Mouse (Mus musculus): ENCODE data around the gene Ankrd33. TPM values are rescaled to one million over a fixed set of nuclear protein-coding genes. Genes with fewer than 3 reads are reported as not detected.

The Ankrd33 gene
- polyA plus RNA-seq, 1 experiment from 2014 or later, result not detected

DNA sequence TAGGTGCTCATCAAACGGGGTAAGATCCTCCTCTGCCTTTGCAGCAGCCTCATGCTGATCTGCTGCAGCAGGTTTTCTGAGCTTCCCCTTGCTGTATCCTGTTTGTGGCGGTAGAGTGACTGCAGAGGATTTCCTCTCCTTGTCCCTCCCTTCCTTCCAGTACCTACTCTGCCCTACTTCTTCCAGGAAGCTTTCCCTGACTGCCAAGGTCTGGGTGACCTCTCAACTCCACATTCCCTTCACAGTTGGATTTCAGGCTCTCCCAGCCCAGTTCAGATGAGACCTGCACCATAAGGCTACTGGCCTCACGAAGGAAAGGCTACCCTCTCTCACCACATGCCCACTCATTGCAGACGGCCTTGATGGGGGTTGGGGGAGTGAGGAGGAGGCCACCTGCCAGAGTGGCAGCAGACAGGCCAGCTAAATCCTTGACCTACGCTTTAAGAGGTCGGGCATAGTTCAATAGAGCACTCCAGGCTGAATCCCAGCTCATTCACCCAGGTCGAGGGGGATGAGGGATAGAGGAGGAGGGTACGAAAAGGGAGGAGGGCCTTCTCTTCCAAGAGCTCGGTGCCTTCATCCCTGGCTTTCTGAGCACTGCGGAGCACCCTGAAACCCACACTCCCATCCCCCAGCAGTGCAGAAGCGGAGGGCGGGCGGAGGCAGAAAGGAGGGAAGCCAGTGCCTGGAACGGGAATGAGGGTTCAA is 23.3 kb upstream of the Ankrd33 start:
- Histone ChIP-seq H3K4me3 (ENCODE audit: low read depth, low read length) (no peak overlapping the region), H3K27me3 (ENCODE audit: control insufficient read depth, insufficient read depth, low read length) (peaks cover 6% of the 10 kb centered on the region), H3K9me3 (replicated peaks; ENCODE audit: control insufficient read depth, low read length) (no peaks in the 10 kb centered on the region), H3K36me3 (ENCODE audit: control insufficient read depth, insufficient read depth, low read length) (no peaks in the 10 kb centered on the region), H3K9ac (ENCODE audit: low read depth, low read length) (no peak overlapping the region), H3K4me2 (0 out of 2 replicates have a peak overlapping the region, but pooled peaks have one; percentile 25), H3K27ac (ENCODE audit: low read depth, low read length) (no peak overlapping the region), H3K4me1 (ENCODE audit: control insufficient read depth, insufficient read depth, low read length) (peaks cover 13% of the 10 kb centered on the region)
- 38% methylated on average over 14 of the region's 14 CpGs for WGBS (ENCODE audit: insufficient replicate concordance)
- no peak; the same call in 1 of the 2 replicates for ATAC-seq (replicated peaks; ENCODE audit: insufficient number of reproducible peaks, low FRiP score, low TSS enrichment)

- peaks cover 11% of the 10 kb centered on the region for H3K27me3 ChIP-seq (ENCODE audit: control insufficient read depth, insufficient read depth, low read length)
- H3K9me3 ChIP-seq (replicated peaks; ENCODE audit: control insufficient read depth, low read length), result no peaks in the 10 kb centered on the region
- ATAC-seq (replicated peaks; ENCODE audit: insufficient number of reproducible peaks, low FRiP score, low TSS enrichment), result 0 out of 2 replicates have a peak, but pooled peaks have one; percentile 39
- no peak overlapping the region for H3K27ac ChIP-seq (ENCODE audit: low read depth, low read length)
- peaks cover 16% of the 10 kb centered on the region for H3K4me1 ChIP-seq (ENCODE audit: control insufficient read depth, insufficient read depth, low read length)
- no peak overlapping the region for H3K9ac ChIP-seq (ENCODE audit: low read depth, low read length)
- H3K4me2 ChIP-seq, result peak overlapping the region; percentile 25
- H3K36me3 ChIP-seq (ENCODE audit: control insufficient read depth, insufficient read depth, low read length), result no peaks in the 10 kb centered on the region
- H3K4me3 ChIP-seq (ENCODE audit: low read depth, low read length), result no peak overlapping the region; the same call in 1 of the 2 replicates
- WGBS (ENCODE audit: insufficient replicate concordance), result 14% methylated on average over 25 of the region's 25 CpGs
Measured at GRCm38 (mm10) chr15:101092829-101093648, 22.5 kb upstream of the Ankrd33 start.

DNA sequence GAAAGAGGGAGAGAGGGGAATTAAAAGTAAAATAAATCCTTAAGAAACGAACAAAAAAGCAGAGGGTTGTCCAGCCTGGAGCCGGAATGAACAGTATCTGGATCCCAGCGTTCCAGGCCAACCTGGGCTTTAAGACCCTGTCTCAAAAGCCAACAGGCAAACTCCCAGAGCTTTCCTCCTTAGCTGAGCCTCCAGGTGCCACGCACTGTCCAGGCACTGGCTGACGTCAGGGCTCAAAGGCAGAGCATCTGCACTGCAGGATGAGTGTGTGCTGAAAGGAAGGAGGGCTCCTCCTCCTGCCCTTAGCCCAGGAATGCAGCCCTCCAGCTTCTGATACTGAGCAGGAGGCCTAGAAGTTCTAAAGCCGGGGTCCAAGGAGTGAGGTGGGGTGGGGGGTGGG is 21.6 kb upstream of the Ankrd33 start:
- 40% methylated on average over 6 of the region's 6 CpGs for whole genome bisulfite sequencing (ENCODE audit: insufficient replicate concordance)
- H3K27ac ChIP-seq (ENCODE audit: low read depth, low read length), result no peak overlapping the region

GRCm38 (mm10) chr15:101094979-101095378 is 20.6 kb upstream of the Ankrd33 start:
- no peaks in the 10 kb centered on the region for H3K9me3 ChIP-seq (replicated peaks; ENCODE audit: control insufficient read depth, low read length)
- peaks cover 20% of the 10 kb centered on the region for H3K4me1 ChIP-seq (ENCODE audit: control insufficient read depth, insufficient read depth, low read length)
- no peak overlapping the region for H3K4me3 ChIP-seq (ENCODE audit: low read depth, low read length)
- H3K36me3 ChIP-seq (ENCODE audit: control insufficient read depth, insufficient read depth, low read length), result no peaks in the 10 kb centered on the region
- peaks cover 19% of the 10 kb centered on the region for H3K27me3 ChIP-seq (ENCODE audit: control insufficient read depth, insufficient read depth, low read length)
- 58% methylated on average over 9 of the region's 9 CpGs for WGBS (ENCODE audit: insufficient replicate concordance)
- no peak overlapping the region for H3K4me2 ChIP-seq
- H3K27ac ChIP-seq (ENCODE audit: low read depth, low read length), result no peak overlapping the region; the same call in 1 of the 2 replicates
- no peak overlapping the region for H3K9ac ChIP-seq (ENCODE audit: low read depth, low read length)
- ATAC-seq (replicated peaks; ENCODE audit: insufficient number of reproducible peaks, low FRiP score, low TSS enrichment), result no peak

More for the DNA sequence above, 21.6 kb upstream of the Ankrd33 start:
- Histone ChIP-seq H3K9ac (ENCODE audit: low read depth, low read length) (no peak overlapping the region), H3K4me2 (no peak overlapping the region), H3K27me3 (ENCODE audit: control insufficient read depth, insufficient read depth, low read length) (peaks cover 12% of the 10 kb centered on the region), H3K9me3 (replicated peaks; ENCODE audit: control insufficient read depth, low read length) (no peaks in the 10 kb centered on the region), H3K4me3 (ENCODE audit: low read depth, low read length) (no peak overlapping the region), H3K4me1 (ENCODE audit: control insufficient read depth, insufficient read depth, low read length) (peaks cover 20% of the 10 kb centered on the region), H3K36me3 (ENCODE audit: control insufficient read depth, insufficient read depth, low read length) (no peaks in the 10 kb centered on the region)
- ATAC-seq (replicated peaks; ENCODE audit: insufficient number of reproducible peaks, low FRiP score, low TSS enrichment), result no peak

- Histone ChIP-seq H3K27ac (ENCODE audit: low read depth, low read length) (no peak overlapping the region), H3K4me2 (no peak overlapping the region), H3K4me3 (ENCODE audit: low read depth, low read length) (no peak overlapping the region), H3K27me3 (ENCODE audit: control insufficient read depth, insufficient read depth, low read length) (peaks cover 19% of the 10 kb centered on the region), H3K9ac (ENCODE audit: low read depth, low read length) (no peak overlapping the region), H3K36me3 (ENCODE audit: control insufficient read depth, insufficient read depth, low read length) (no peaks in the 10 kb centered on the region), H3K9me3 (replicated peaks; ENCODE audit: control insufficient read depth, low read length) (no peaks in the 10 kb centered on the region), H3K4me1 (ENCODE audit: control insufficient read depth, insufficient read depth, low read length) (peaks cover 20% of the 10 kb centered on the region)
- ATAC-seq (replicated peaks; ENCODE audit: insufficient number of reproducible peaks, low FRiP score, low TSS enrichment), result no peak
- WGBS (ENCODE audit: insufficient replicate concordance), result 75% methylated on average over 3 of the region's 3 CpGs
Measured at GRCm38 (mm10) chr15:101095392-101095791, 20.2 kb upstream of the Ankrd33 start.

DNA sequence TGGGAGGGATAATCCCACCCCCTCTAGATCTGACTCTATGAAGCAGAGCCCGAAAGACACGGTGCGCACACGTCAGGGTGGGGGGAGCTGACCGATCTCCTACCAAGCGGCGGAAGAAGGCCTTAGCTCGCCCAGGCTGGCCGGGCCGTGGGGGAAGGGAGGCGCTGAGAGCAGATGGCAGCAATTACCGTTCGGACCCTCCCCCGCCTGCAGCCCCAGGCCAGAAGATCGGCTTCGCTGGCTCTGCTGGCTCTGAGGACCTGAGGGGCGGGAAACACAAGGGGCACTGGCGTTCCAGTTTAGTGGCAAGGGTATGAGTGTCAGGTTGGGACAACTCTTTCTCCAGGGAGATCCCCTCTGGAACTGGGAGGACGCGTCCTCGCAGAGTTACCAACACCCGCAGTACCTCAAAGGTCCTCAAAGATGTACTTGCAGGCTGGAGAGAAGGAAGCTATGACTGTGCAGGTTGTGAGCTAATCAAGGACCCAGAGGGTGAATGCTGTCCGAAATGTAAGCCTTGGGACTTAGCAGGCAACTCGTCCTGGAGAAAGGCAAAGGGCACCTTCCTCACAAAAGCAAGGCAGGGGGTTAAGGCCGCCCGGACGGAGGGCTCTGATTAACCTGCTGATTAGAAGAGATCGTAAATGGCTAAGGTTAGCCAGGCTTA is 17.4 kb upstream of the Ankrd33 start:
- H3K9ac ChIP-seq (ENCODE audit: low read depth, low read length), result peak overlapping the region; percentile 58; the same call in 1 of the 2 replicates
- ATAC-seq (replicated peaks; ENCODE audit: insufficient number of reproducible peaks, low FRiP score, low TSS enrichment), result no peak
- 5% methylated on average over 28 of the region's 28 CpGs for WGBS (ENCODE audit: insufficient replicate concordance)

GRCm38 (mm10) chr15:101100996-101101395 is 14.6 kb upstream of the Ankrd33 start:
- Histone ChIP-seq H3K9me3 (replicated peaks; ENCODE audit: control insufficient read depth, low read length) (no peaks in the 10 kb centered on the region), H3K27ac (ENCODE audit: low read depth, low read length) (no peak overlapping the region), H3K36me3 (ENCODE audit: control insufficient read depth, insufficient read depth, low read length) (no peaks in the 10 kb centered on the region), H3K27me3 (ENCODE audit: control insufficient read depth, insufficient read depth, low read length) (peaks cover 13% of the 10 kb centered on the region), H3K4me3 (ENCODE audit: low read depth, low read length) (no peak overlapping the region), H3K4me1 (ENCODE audit: control insufficient read depth, insufficient read depth, low read length) (peaks cover 7% of the 10 kb centered on the region; the same call in 1 of the 2 replicates), H3K9ac (ENCODE audit: low read depth, low read length) (no peak overlapping the region), H3K4me2 (no peak overlapping the region)
- 45% methylated on average over 3 of the region's 3 CpGs for WGBS (ENCODE audit: insufficient replicate concordance)
- no peak for ATAC-seq (replicated peaks; ENCODE audit: insufficient number of reproducible peaks, low FRiP score, low TSS enrichment)

More for the DNA sequence above, 17.4 kb upstream of the Ankrd33 start:
- Histone ChIP-seq H3K4me3 (ENCODE audit: low read depth, low read length) (peak overlapping the region; percentile 30), H3K36me3 (ENCODE audit: control insufficient read depth, insufficient read depth, low read length) (no peaks in the 10 kb centered on the region), H3K4me1 (ENCODE audit: control insufficient read depth, insufficient read depth, low read length) (peaks cover 15% of the 10 kb centered on the region), H3K9me3 (replicated peaks; ENCODE audit: control insufficient read depth, low read length) (no peaks in the 10 kb centered on the region), H3K27me3 (ENCODE audit: control insufficient read depth, insufficient read depth, low read length) (peaks cover 16% of the 10 kb centered on the region), H3K27ac (ENCODE audit: low read depth, low read length) (no peak overlapping the region), H3K4me2 (peak overlapping the region; percentile 59)

DNA sequence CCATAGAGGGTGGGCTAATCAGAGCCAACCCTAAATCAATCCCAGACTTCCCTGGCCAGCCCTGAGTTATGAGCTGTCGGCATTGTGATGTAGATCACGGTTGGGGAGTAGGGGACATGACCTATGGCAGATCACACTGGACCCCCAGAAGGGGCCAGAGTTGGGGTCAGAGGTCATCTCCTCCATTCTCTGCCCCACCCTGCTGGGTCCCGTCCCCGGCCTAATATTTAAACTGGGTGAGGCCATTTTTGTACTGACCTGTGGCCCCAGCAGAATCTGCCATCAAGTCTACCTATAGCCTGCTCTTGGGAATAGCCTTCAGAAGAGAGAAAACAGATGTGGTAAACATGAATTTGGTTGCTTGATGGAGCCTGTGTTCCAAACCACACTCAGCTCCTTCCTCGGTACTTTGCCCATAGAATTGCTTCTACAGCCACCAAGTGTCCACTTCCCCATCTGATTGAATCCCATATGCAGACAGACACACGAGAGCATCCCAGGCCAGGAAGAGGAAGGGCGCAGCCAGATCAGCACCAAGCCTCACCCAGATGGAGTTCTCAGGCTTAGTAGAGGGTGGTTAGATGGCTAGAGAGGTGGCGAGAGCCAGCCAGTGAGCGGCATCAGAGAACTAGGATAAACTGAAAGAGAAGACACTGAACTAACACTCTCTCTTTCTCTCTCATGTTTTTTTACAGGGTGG is 11.8 kb upstream of the Ankrd33 start:
- no peak for ATAC-seq (replicated peaks; ENCODE audit: insufficient number of reproducible peaks, low FRiP score, low TSS enrichment)
- H3K4me1 ChIP-seq (ENCODE audit: control insufficient read depth, insufficient read depth, low read length), result no peaks in the 10 kb centered on the region
- peaks cover 8% of the 10 kb centered on the region for H3K27me3 ChIP-seq (ENCODE audit: control insufficient read depth, insufficient read depth, low read length)
- no peaks in the 10 kb centered on the region for H3K9me3 ChIP-seq (replicated peaks; ENCODE audit: control insufficient read depth, low read length)
- WGBS (ENCODE audit: insufficient replicate concordance), result 82% methylated on average over 9 of the region's 9 CpGs
- no peak overlapping the region for H3K4me2 ChIP-seq
- no peak overlapping the region for H3K27ac ChIP-seq (ENCODE audit: low read depth, low read length)
- H3K4me3 ChIP-seq (ENCODE audit: low read depth, low read length), result no peak overlapping the region
- H3K36me3 ChIP-seq (ENCODE audit: control insufficient read depth, insufficient read depth, low read length), result no peaks in the 10 kb centered on the region
- H3K9ac ChIP-seq (ENCODE audit: low read depth, low read length), result no peak overlapping the region

Data from heart, embryonic 11.5 days (tissue).